Mouse (Mus musculus) telencephalon, adult 2 months (tissue): ENCODE measurements around the gene Zbtb45.

Experiments used
- DNase-seq: peaks from one replicate; pipeline ENCODE4 v3.0.0-alpha.2; 2011; ENCODE audit warnings: low read depth, low spot score

The Zbtb45 gene

DNA sequence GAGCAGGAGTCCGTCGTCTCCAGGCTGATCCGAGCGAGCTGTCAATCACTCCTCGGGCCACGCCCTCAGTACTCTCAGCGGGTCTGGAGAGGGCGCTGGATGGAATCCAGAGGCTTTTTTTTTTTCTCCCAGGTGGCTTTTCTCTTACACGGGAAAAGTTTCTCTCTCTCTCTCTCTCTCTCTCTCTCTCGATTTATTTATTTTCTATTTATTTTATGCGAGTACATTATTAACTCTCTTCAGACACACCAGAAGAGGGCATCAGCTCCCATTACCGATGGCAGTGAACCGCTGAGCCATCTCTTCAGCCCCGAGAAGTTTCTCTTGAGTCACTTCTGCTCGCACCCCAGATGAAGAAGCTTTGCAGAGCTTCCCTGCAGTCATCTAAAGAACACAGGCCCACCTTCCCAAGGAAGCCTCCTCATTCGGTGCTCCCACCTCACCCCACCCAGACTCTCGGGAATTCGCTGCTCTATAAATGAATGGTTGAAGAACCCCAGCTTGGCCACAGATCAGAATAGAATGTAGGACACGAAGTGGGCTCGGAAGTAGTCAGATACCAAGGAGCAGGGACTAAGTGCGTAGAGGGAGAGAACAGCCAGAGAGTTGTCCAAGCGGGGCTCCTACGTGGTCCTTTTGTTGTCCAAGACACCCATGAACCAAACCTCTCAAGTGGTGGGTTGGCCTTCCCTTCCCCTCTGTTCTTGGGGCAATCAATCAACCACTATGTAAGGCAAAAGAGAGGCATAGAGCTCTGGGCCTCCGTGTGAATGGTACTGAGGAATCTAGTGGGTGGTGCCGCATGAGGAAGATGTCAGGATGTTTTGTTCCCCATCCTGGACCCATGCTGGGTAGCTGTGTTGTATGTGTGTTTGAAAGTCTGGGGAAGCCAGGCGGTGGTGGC lies at the start of gene Zbtb45:
Zbtb45 (minus strand) TSS at position 30 of the 904 bp plus-strand sequence.
- no peak for DNase-seq

GRCm38 (mm10) chr7:13059536-13059935 lies 49.7 kb upstream of the Zbtb45 start:
- no peak for DNase-seq

DNA sequence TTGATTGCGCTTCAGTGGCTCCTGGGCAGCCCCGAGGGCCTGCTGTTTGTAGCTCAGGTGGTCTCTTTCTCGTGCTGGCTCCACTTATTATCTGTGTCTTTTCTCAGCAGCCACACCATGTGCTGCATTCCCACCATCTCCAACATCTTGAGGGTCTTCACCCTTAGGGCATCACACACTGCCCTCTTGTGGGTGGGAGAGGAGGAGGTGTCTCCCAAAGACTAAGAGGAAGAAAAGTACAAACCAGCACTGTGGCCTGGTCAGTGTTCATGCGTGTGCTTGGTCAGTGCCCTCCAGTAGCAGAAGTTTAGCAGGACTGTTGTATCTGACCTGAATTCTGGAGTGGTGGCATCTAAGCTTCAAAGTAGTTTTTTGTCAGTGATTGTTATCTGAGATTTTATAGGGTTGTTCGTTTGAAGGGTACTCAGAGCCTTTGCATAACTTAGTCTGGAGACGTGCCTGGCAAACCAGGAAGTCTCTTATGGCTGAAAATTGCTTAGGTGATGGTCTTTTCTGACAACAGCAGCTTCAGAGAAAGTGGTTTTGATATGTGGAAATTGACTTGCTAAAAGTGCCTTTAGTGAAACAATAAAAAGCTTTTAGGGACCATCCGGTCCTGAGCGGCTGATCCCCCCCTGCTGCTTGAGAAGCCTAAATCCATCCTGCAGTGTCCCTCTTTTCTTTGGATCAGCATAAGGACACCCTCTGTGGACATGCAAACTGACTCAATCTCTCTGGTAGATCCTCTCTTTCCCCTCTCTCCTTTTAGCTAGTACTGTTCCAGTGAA lies 47.3 kb upstream of the Zbtb45 start:
- DNase-seq = no peak

DNA sequence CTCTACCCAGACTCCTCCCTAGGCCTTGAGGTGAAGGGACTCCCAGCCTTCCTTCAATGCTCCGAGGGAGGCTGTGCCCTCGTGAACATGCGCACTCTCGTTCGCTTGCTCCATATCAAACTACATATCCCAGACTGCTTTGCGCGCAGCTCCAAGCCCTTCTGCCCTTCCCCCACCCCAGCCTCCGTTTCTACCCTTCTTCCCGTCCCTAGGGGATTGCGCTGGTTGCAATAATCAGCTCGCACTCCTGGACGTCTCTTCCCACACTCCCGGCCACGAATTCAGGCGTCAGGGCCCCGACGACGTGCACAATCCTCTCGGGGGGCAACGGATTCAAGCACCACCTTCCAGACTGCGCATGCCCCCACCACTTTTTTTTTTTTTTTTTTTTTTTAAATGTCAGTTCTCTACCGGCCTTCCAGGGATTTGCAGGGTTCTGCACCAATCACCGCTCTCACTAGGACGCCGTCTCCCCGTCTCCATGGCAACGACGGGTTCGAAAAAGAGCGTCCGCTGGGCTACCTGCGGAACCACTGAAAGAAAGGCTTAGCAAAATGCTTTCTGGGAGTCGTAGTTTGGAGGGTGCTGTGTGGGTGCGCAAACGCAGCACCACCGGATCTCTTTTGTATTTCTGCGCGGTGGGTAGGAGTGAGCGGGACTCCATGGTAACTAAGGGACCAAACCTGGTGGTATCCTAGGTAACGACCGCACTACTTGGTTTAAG lies 44.6 kb upstream of the Zbtb45 start, which contains the start of gene Mzf1:
Mzf1 (minus strand) TSS at position 478 of the 724 bp plus-strand sequence.
- peak; percentile 99 for DNase-seq

GRCm38 (mm10) chr7:13053961-13054286 lies 44.1 kb upstream of the Zbtb45 start:
- no peak for DNase-seq

- DNase-seq = no peak
These were observed 43.7 kb upstream of the Zbtb45 start for GRCm38 (mm10) chr7:13053501-13053900.

DNA sequence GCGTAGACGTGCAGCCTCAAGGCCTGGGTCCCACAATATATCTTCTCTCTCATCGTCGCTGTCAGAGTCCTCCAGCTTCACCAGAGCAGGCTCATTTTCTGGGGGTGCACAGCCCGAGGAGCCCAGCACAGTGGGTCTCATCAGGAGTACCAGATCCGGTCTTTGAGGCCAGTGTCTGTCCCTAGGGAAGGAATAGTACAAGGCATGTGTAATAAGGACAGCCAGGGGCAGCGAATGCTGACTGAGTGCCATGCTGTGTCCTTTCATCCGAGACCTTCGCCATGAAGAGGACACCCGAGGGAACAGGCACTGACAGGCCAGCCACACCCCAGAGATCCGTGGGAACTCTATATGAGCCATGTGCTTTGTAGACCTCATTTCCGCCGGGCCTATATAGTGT lies 43.2 kb upstream of the Zbtb45 start:
- no peak for DNase-seq

- DNase-seq = no peak
These were observed 36.2 kb upstream of the Zbtb45 start for GRCm38 (mm10) chr7:13046084-13046483.

DNA sequence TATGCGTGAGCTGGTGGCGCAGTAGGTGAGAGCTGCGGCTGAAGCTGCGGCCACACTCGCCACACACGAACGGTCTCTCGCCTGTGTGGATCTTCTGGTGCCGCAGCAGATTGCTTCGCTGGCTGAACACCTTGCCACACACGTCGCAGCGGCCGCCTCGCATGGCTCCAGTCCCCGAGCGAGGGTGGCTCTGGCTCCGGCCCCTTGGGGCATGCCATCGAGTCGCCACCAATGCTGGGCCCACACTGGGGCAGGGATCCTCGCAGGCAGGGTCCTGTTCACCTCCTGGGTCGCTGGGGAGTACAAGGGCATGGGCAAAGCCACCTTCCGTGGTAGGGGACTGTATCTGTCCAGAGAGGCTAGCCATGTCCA lies 34.4 kb upstream of the Zbtb45 start:
- DNase-seq = no peak

DNA sequence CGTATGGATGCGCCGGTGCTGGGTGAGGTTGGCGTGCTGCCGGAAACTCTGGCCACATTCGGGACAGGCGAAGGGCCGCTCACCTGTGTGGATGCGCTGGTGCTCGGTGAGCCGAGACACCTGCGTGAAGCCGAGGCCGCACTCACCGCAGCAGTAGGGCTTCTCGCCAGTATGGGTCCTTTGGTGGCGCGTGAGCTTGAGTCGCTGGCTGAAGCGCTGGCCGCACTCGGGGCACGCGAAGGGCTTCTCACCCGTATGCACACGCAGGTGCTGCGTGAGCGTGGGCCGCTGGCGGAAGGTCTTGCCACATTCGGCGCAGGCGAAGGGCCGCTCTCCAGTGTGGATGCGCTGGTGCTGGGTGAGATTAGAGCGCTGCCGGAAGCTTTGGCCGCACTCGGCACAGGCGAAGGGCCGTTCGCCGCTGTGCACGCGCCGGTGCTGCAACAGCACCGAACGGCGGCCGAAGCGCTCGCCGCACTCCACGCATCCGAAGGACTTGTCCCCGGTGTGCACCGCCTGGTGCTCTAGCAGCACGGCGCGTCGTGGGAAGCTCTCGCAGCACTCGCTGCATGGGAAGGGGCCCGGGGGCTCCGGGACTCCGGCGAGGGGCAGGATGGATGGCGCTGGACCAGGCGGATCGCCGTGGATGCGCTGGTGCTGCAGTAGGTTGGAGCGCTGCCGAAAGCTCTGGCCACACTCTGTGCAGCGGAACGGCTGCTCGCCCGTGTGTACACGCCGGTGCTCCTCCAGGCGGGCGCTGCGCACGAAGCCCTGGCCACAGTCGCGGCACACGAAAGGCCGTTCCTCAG lies 33.8 kb upstream of the Zbtb45 start:
- no peak for DNase-seq

DNA sequence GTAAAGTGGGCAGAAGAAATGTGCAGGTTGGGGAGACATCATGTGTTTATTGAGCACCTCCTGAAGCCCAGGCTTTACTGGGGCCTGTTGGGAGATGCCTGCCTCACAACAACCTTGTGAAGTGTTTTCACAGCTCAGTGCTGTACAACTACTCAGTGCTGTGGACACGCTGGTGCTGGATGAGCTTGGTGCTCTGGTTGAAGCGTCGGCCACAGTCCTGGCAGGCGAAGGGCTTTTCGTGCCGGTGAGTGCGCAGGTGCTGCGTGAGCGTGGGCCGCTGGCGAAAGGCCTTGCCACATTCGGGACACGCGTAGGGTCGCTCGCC lies 33.2 kb upstream of the Zbtb45 start:
- DNase-seq = no peak

- no peak for DNase-seq
These were observed 32.7 kb upstream of the Zbtb45 start for GRCm38 (mm10) chr7:13042511-13042910.

GRCm38 (mm10) chr7:13041256-13041655 lies 31.4 kb upstream of the Zbtb45 start:
- DNase-seq = no peak

DNA sequence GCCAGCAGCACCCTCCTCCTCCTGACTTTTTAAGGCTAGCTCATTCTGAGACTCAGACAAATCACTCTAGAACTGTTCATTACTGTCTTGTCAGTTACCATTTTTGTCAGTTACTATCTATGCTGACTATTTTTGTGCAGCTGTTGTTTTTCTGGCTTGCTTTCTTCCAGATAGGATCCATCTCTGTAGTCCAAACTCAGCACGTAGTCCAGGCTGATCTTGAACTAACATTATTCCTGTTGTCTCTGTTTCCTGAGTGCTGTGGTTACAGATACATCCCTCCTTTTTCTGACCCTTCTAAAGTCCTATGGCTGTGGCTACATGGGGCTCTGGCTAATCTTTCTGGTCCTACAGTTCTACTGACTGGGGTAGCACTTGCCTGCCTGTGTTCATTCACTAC lies 29.3 kb upstream of the Zbtb45 start:
- no peak for DNase-seq

DNA sequence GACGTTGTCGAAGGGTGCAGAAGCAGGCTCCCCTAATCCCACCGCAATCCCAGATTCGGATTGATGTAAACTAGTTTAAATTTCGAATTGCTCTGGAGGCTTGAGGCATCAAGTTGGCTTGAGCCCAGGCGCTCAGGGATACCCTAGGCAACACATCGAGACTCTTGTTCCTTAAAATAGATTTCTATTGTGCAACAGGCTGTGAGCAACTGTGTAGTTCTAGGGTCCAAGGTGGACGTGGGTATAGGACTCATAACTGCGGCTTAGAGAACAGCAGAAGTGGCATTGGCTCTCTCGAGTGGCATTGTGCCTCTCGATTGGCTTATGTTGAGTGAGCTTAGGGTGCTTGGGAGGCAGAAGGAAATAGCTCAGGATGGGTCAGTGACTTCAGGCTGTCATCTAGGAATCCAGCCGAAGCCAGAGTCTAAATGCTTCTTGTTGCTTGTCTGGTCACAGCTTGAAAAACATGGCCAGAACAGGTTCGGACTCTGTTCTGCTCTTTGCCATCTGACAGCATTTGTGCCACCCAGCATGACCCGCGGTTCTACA lies 28.9 kb upstream of the Zbtb45 start:
- DNase-seq = no peak

GRCm38 (mm10) chr7:13037901-13038555 lies 28.2 kb upstream of the Zbtb45 start, which contains the start of gene Ube2m:
TSS of gene Ube2m (minus strand) at chr7:13038275.
- DNase-seq = peak; percentile 97

DNA sequence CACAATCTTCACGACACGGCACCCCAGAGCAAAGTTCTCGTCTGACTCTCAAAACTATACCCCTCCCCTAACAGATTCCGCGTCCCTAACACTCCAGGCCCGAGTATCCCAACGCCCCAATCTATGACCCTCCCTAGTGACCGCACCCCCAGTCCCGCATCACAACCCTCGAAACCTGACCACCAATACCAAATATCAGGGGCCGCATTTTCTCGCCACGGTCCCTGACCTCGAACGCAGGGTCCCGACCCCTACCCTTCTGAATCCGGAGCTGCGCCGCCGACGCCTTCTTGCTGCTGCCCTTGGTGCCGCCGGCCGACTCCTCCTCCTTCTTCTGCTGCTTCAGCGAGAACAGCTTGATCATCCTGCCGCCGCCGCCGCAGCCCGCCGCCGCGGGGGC lies 27.5 kb upstream of the Zbtb45 start:
- no peak for DNase-seq

DNA sequence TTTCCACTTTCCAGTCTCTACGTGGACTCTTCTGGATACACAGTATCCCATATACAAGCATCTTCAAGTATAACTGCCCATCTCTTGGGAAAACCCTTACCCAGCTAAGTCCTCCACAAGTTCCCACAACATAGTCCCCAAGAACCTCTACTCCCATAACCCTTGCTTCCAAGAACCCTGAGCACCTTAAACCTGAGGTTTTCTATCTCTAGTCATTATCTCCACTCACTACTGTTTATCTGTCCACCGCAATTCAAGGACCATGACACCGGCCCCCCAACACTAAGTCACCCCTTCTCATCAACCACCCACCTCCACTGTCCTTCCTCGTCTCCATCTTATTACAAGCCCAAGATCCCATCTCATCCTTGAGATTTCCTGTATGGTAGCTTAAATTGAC lies 27.0 kb upstream of the Zbtb45 start:
- no peak for DNase-seq

- no peak for DNase-seq
These were observed 25.5 kb upstream of the Zbtb45 start for GRCm38 (mm10) chr7:13035211-13035855.
